8 mouse cellular contexts compared by ENCODE assay signal in the genomic region with DNA sequence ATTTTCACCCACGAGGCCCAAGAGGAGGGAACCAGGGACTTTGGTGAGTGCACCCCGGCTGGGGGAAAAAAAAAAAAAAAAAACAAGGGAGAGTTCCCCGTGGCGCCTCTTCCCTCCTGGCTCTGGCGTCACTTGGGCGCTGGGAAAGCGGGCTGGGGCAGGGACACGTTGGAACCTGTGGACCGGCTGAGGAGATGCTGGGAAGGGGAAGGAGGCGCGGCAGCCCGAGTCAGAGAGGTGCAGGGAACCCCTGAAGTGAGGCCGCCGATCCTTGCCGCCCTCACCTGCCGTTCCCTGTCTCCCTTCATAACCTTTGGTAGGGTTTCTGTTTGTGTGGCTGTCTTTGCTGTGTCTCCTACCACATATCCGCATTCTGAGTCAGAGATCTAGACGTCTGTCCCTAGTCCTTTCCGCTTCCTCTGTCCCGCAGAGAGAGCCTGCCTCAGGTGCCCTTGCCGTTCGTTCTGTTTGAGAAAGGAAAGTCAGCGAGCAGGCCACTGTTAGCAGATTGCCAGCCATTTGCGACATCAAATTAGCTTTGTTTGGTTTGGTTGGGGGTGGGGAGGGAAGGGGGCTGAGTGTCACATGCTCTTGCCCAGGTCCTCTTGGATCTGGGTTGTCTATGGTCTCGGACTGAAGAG. TPM values are rescaled to one million over a fixed set of nuclear protein-coding genes. Genes with fewer than 3 reads are reported as not detected.
DNase-seq lines count a peak whose midpoint lies in the region; ATAC-seq and TF ChIP-seq lines count a peak whose summit lies in the region.

Gene 1700001C19Rik (minus strand): TSS at position 470 of the 641 bp plus-strand sequence.

- peaks cover 22% of the 10 kb centered on the region; the same call in 1 of the 2 replicates for H3K4me1 ChIP-seq in heart, postnatal 0 days (ENCODE audit: control insufficient read depth, insufficient read depth)
- peaks cover 6% of the 10 kb centered on the region; the same call in 1 of the 2 replicates for H3K4me1 ChIP-seq in hindbrain, postnatal 0 days (ENCODE audit: insufficient read depth, low read length)

- 5% methylated on average over 25 of the region's 25 CpGs for WGBS in heart, postnatal 0 days
- 8% methylated on average over 23 of the region's 25 CpGs for WGBS in hindbrain, postnatal 0 days

- no peak for DNase-seq in heart, postnatal 0 days (ENCODE audit: low spot score)
- DNase-seq in heart, adult 11 months: no peak
- DNase-seq in ZHBTc4 (ENCODE audit: low read depth, low spot score): peak; percentile 62
- no peak for DNase-seq in hindbrain, postnatal 0 days (ENCODE audit: low spot score)
- DNase-seq in gastrocnemius, postnatal 36 days: no peak
- no peak for DNase-seq in layer of hippocampus, postnatal 36 days
- DNase-seq in left cerebral cortex, postnatal 14 days (ENCODE audit: low spot score in 2 of 2): no peak

- no peaks in the 10 kb centered on the region for H3K36me3 ChIP-seq in heart, postnatal 0 days (replicated peaks; ENCODE audit: control insufficient read depth, insufficient read depth, low read length)
- H3K36me3 ChIP-seq in hindbrain, postnatal 0 days (ENCODE audit: insufficient read depth, low read length): no peaks in the 10 kb centered on the region

- peak within 1 kb of the TSS; percentile 21; the same call in 1 of the 2 replicates for H3K27ac ChIP-seq in heart, postnatal 0 days (ENCODE audit: low read depth)
- H3K27ac ChIP-seq in hindbrain, postnatal 0 days: no peak within 1 kb of the TSS

- intact Hi-C loops in gastrocnemius, postnatal 36 days (cut with DNase I): no loop called here
- intact Hi-C loops in left cerebral cortex, postnatal 14 days (cut with DNase I): no loop called here

- H3K4me3 ChIP-seq in heart, postnatal 0 days (ENCODE audit: low read depth, low read length): peak within 1 kb of the TSS; percentile 60
- H3K4me3 ChIP-seq in hindbrain, postnatal 0 days (ENCODE audit: low read length): peak within 1 kb of the TSS; percentile 42

- no peak for TF ChIP-seq CTCF in heart, postnatal 0 days (IDR thresholded peaks at IDR 0.05; ENCODE audit: low read depth)
- TF ChIP-seq CTCF in hindbrain, postnatal 0 days (IDR thresholded peaks at IDR 0.05; ENCODE audit: low read depth): no peak

- H3K9me3 ChIP-seq in heart, postnatal 0 days (replicated peaks; ENCODE audit: control insufficient read depth, low read length): no peaks in the 10 kb centered on the region
- H3K9me3 ChIP-seq in hindbrain, postnatal 0 days (ENCODE audit: low read length): no peaks in the 10 kb centered on the region

- peak within 1 kb of the TSS; percentile 98 for H3K4me2 ChIP-seq in heart, postnatal 0 days (ENCODE audit: low read depth, low read length)
- peak within 1 kb of the TSS; percentile 70 for H3K4me2 ChIP-seq in hindbrain, postnatal 0 days (ENCODE audit: low read depth, low read length)

- no peak for TF ChIP-seq EP300 in heart, postnatal 0 days (IDR thresholded peaks at IDR 0.05; ENCODE audit: low read depth)

- H3K27me3 ChIP-seq in heart, postnatal 0 days (ENCODE audit: control insufficient read depth, insufficient read depth, low read length): no peaks in the 10 kb centered on the region
- H3K27me3 ChIP-seq in hindbrain, postnatal 0 days (ENCODE audit: insufficient read depth, low read length): peaks cover 8% of the 10 kb centered on the region

- no peak; the same call in 1 of the 2 replicates for ATAC-seq in heart, postnatal 0 days (ENCODE audit: insufficient read depth, low read depth)
- no peak for ATAC-seq in hindbrain, postnatal 0 days
- ATAC-seq in megakaryocyte progenitor cell, adult 5-6 weeks (replicated peaks; ENCODE audit: poor library complexity): 0 out of 2 replicates have a peak, but pooled peaks have one; percentile 7

- peak within 1 kb of the TSS; percentile 61 for H3K9ac ChIP-seq in heart, postnatal 0 days (replicated peaks; ENCODE audit: low read depth, low read length)
- H3K9ac ChIP-seq in hindbrain, postnatal 0 days (replicated peaks; ENCODE audit: low read length): no peak within 1 kb of the TSS; the same call in 1 of the 2 replicates

RNA-seq across cellular contexts. Expression of gene 1700001C19Rik, which starts in this region (rescaled TPM):
- total RNA-seq in heart, postnatal 0 days (2014; rRNA removed; ENCODE audit: low replicate concordance): 3.4 TPM in 1 of 2 replicates, not detected in the other
- 1.1 and 1.4 TPM in 2 replicates for polyA plus RNA-seq in heart, postnatal 0 days (2015; fragmentation: Nextera tagmentation; extraction: Ambion mirVana)
- 1.7 TPM in 1 of 2 replicates, not detected in the other for total RNA-seq in hindbrain, postnatal 0 days (2014; rRNA removed)
- polyA plus RNA-seq in hindbrain, postnatal 0 days (2015; fragmentation: Nextera tagmentation; extraction: Ambion mirVana): 0.45 and 0.81 TPM in 2 replicates
- 0.12 and 0.27 TPM in 2 replicates for total RNA-seq in megakaryocyte progenitor cell, adult 5-6 weeks (2015)
- total RNA-seq in megakaryocyte progenitor cell, adult 5-6 weeks (2017): 0.33 and 0.95 TPM in 2 replicates
- not detected for total RNA-seq in gastrocnemius, postnatal 36 days (2021)
- total RNA-seq in layer of hippocampus, postnatal 36 days (2021): not detected
- not detected for total RNA-seq in left cerebral cortex, postnatal 14 days (2021)

Comparison
In these comparisons a context has a peak if more than half of its experiments do, and no peak if none do; other contexts are left out.
1. Peak in ATAC-seq in megakaryocyte progenitor cell, adult 5-6 weeks; RNA of the gene not detected or under 1 TPM.